Mouse (Mus musculus): ENCODE data around the gene Gm49321. TPM values are rescaled to one million over a fixed set of nuclear protein-coding genes. Genes with fewer than 3 reads are reported as not detected.
A peak's percentile ranks its signal among the peaks of the same experiment; 100 is the strongest.

Gm49321 gene
- not detected in 2 replicates for polyA plus RNA-seq (2012; rRNA removed)

GRCm38 (mm10) chr12:73937353-73937752 is at the start of gene Gm49321:
TSS of gene Gm49321 (plus strand) at chr12:73937653.
- WGBS, result 98% methylated on average over 1 of the region's 1 CpGs
- DNase-seq (ENCODE audit: low read depth, low spot score), result no peak

- no peak for DNase-seq (ENCODE audit: low read depth, low spot score)
- 83% methylated on average over 8 of the region's 8 CpGs for WGBS
Observed at GRCm38 (mm10) chr12:73888003-73888783, 49.3 kb upstream of the Gm49321 start.

GRCm38 (mm10) chr12:73889571-73889970 is 47.9 kb upstream of the Gm49321 start:
- DNase-seq (ENCODE audit: low read depth, low spot score), result no peak
- 34% methylated on average over 1 of the region's 1 CpGs for WGBS

- no peak for DNase-seq (ENCODE audit: low read depth, low spot score)
Observed at GRCm38 (mm10) chr12:73890086-73890485, 47.4 kb upstream of the Gm49321 start.

GRCm38 (mm10) chr12:73892616-73893015 is 44.8 kb upstream of the Gm49321 start:
- DNase-seq (ENCODE audit: low read depth, low spot score), result no peak
- WGBS, result 45% methylated on average over 3 of the region's 3 CpGs

More at GRCm38 (mm10) chr12:73890086-73890485, 47.4 kb upstream of the Gm49321 start:
- 68% methylated on average over 3 of the region's 3 CpGs for WGBS

GRCm38 (mm10) chr12:73894838-73895237 is 42.6 kb upstream of the Gm49321 start:
- 75% methylated on average over 6 of the region's 6 CpGs for WGBS
- no peak for DNase-seq (ENCODE audit: low read depth, low spot score)

- 74% methylated on average over 2 of the region's 2 CpGs for WGBS
- DNase-seq (ENCODE audit: low read depth, low spot score), result no peak
Observed at GRCm38 (mm10) chr12:73895674-73896073, 41.8 kb upstream of the Gm49321 start.

- no peak for DNase-seq (ENCODE audit: low read depth, low spot score)
- WGBS, result 48% methylated on average over 3 of the region's 3 CpGs
Observed at GRCm38 (mm10) chr12:73896471-73896870, 41.0 kb upstream of the Gm49321 start.

- WGBS, result 30% methylated on average over 2 of the region's 2 CpGs
- DNase-seq (ENCODE audit: low read depth, low spot score), result no peak
Observed at GRCm38 (mm10) chr12:73898281-73898680, 39.2 kb upstream of the Gm49321 start.

- DNase-seq (ENCODE audit: low read depth, low spot score), result no peak
- WGBS, result 82% methylated on average over 5 of the region's 5 CpGs
Observed at GRCm38 (mm10) chr12:73904133-73904934, 33.1 kb upstream of the Gm49321 start.

GRCm38 (mm10) chr12:73905041-73905440 is 32.4 kb upstream of the Gm49321 start:
- WGBS, result 21% methylated on average over 2 of the region's 2 CpGs
- DNase-seq (ENCODE audit: low read depth, low spot score), result peak; percentile 67

- WGBS, result 33% methylated on average over 4 of the region's 4 CpGs
- DNase-seq (ENCODE audit: low read depth, low spot score), result no peak
Observed at GRCm38 (mm10) chr12:73905555-73905954, 31.9 kb upstream of the Gm49321 start.

GRCm38 (mm10) chr12:73907079-73907672 is 30.3 kb upstream of the Gm49321 start:
- DNase-seq (ENCODE audit: low read depth, low spot score), result no peak

GRCm38 (mm10) chr12:73907673-73908150 is 29.7 kb upstream of the Gm49321 start:
- under 1% methylated on average over 51 of the region's 51 CpGs for whole genome bisulfite sequencing
- DNase-seq (ENCODE audit: low read depth, low spot score), result peak; percentile 84

More at GRCm38 (mm10) chr12:73907079-73907672, 30.3 kb upstream of the Gm49321 start:
- 1% methylated on average over 18 of the region's 18 CpGs for WGBS

- no peak for DNase-seq (ENCODE audit: low read depth, low spot score)
- 2% methylated on average over 71 of the region's 76 CpGs for WGBS
Observed at GRCm38 (mm10) chr12:73908274-73909012, 29.0 kb upstream of the Gm49321 start.

GRCm38 (mm10) chr12:73909013-73909575 is 28.4 kb upstream of the Gm49321 start:
- 21% methylated on average over 6 of the region's 6 CpGs for WGBS
- DNase-seq (ENCODE audit: low read depth, low spot score), result no peak

- no peak for DNase-seq (ENCODE audit: low read depth, low spot score)
- 92% methylated on average over 5 of the region's 5 CpGs for WGBS
Observed at GRCm38 (mm10) chr12:73918479-73918878, 19.0 kb upstream of the Gm49321 start.

GRCm38 (mm10) chr12:73930266-73930665 is 7.2 kb upstream of the Gm49321 start:
- 86% methylated on average over 3 of the region's 3 CpGs for WGBS
- DNase-seq (ENCODE audit: low read depth, low spot score), result no peak

GRCm38 (mm10) chr12:73931274-73931673 is 6.2 kb upstream of the Gm49321 start:
- DNase-seq (ENCODE audit: low read depth, low spot score), result no peak
- 51% methylated on average over 5 of the region's 5 CpGs for WGBS
